Mouse (Mus musculus): Measurements from ENCODE around the gene Nlrc4. TPM values are rescaled to one million over a fixed set of nuclear protein-coding genes. Genes with fewer than 3 reads are reported as not detected.
A peak's percentile ranks its signal among the peaks of the same experiment; 100 is the strongest.

Gene Nlrc4
- polyA plus RNA-seq, 1 experiment from 2014 or later: 0.38 TPM

GRCm38 (mm10) chr17:74394855-74395254 lies 64.1 kb downstream of the Nlrc4 start:
- Histone ChIP-seq H3K4me1 (peaks cover 9% of the 10 kb centered on the region), H3K9me3 (no peaks in the 10 kb centered on the region), H3K4me2 (peak overlapping the region; percentile 68), H3K36me3 (no peaks in the 10 kb centered on the region), H3K27me3 (no peaks in the 10 kb centered on the region), H3K4me3 (peak overlapping the region; percentile 93), H3K9ac (peak overlapping the region; percentile 96), H3K27ac (peak overlapping the region; percentile 39; the same call in 1 of the 2 replicates)
- no peak for ATAC-seq (ENCODE audit: insufficient number of reproducible peaks, insufficient read depth, low FRiP score, low TSS enrichment, low read depth)
- WGBS: 31% methylated on average over 16 of the region's 16 CpGs

DNA sequence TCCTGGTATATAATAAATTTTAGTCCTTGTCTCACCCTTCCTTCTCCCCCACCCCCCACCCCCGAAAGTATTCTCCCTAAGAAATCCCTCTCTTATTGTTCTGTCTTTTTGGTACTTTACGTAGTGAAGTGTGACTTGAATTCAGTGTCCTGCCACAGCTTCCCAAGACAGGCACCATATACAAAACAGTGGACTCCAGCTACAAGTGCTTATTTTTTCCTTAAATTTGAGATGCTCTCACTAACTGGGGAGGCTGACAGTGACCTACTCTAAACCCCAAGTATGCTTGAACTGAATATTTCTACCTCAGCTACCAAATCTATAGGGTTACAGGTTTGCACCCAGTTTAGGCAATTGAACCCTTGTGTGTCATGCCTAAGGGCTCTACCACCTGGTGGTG lies 64.6 kb downstream of the Nlrc4 start:
- H3K36me3 ChIP-seq: no peaks in the 10 kb centered on the region
- no peak overlapping the region for H3K9ac ChIP-seq
- no peak overlapping the region for H3K27ac ChIP-seq
- no peak for ATAC-seq (ENCODE audit: insufficient number of reproducible peaks, insufficient read depth, low FRiP score, low TSS enrichment, low read depth)
- H3K4me2 ChIP-seq: peak overlapping the region; percentile 68
- H3K4me3 ChIP-seq: no peak overlapping the region
- 80% methylated on average over 2 of the region's 2 CpGs for WGBS
- H3K27me3 ChIP-seq: no peaks in the 10 kb centered on the region
- no peaks in the 10 kb centered on the region for H3K9me3 ChIP-seq
- peaks cover 9% of the 10 kb centered on the region for H3K4me1 ChIP-seq

DNA sequence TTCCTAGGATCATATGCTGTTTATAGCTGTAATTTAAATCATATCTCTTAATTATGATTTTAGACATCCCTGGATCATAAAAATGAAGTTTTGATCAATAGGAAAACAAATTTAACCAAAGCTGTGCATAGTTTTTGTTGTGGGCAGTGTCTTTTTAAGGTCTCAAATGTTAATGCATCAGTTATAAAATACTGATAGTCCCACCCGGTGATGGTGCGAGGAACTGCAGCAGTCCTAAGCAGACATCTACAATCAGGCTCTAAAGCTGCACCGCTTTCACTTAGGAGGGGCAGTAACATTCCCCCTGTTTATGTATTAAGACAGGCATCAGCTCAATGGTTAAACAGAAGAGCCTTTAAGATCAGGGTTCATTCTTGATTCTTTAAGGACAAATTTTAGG lies 69.1 kb downstream of the Nlrc4 start:
- no peaks in the 10 kb centered on the region for H3K4me1 ChIP-seq
- H3K9ac ChIP-seq: no peak overlapping the region
- WGBS: 82% methylated on average over 3 of the region's 3 CpGs
- H3K9me3 ChIP-seq: no peaks in the 10 kb centered on the region
- H3K27me3 ChIP-seq: no peaks in the 10 kb centered on the region
- no peak overlapping the region for H3K27ac ChIP-seq
- ATAC-seq (ENCODE audit: insufficient number of reproducible peaks, insufficient read depth, low FRiP score, low TSS enrichment, low read depth): no peak
- H3K4me2 ChIP-seq: no peak overlapping the region
- H3K36me3 ChIP-seq: peaks cover 36% of the 10 kb centered on the region
- H3K4me3 ChIP-seq: no peak overlapping the region

- H3K36me3 ChIP-seq: peaks cover 66% of the 10 kb centered on the region
- no peaks in the 10 kb centered on the region for H3K27me3 ChIP-seq
- H3K4me3 ChIP-seq: no peak overlapping the region
- no peak overlapping the region for H3K4me2 ChIP-seq
- no peak overlapping the region for H3K27ac ChIP-seq
- ATAC-seq (ENCODE audit: insufficient number of reproducible peaks, insufficient read depth, low FRiP score, low TSS enrichment, low read depth): no peak
- H3K9ac ChIP-seq: no peak overlapping the region
- H3K4me1 ChIP-seq: no peaks in the 10 kb centered on the region
- H3K9me3 ChIP-seq: no peaks in the 10 kb centered on the region
Observed at GRCm38 (mm10) chr17:74386657-74387056, 72.3 kb downstream of the Nlrc4 start.

DNA sequence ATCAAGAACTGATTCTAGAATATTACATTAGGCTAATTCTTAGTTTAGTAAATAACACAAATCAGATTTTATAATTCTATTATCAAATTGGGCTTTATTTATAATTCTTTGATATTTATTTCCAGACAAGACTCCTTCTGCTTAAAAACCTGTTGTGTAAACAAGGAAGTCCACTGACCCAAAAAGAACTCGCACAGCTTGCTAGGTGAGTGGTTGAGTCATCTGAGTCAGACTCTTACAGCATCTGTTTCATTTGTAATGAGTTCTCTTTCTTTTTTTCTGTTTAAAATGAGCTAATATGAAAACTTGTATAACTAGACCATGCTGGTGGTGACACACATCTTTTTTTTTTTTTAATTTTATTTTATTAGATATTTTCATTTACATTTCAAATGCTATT lies 82.0 kb downstream of the Nlrc4 start:
- no peaks in the 10 kb centered on the region for H3K4me1 ChIP-seq
- no peak overlapping the region for H3K9ac ChIP-seq
- WGBS: 92% methylated on average over 1 of the region's 1 CpGs
- no peak overlapping the region for H3K27ac ChIP-seq
- H3K27me3 ChIP-seq: no peaks in the 10 kb centered on the region
- H3K36me3 ChIP-seq: peaks cover 72% of the 10 kb centered on the region
- no peak overlapping the region for H3K4me2 ChIP-seq
- no peaks in the 10 kb centered on the region for H3K9me3 ChIP-seq
- H3K4me3 ChIP-seq: no peak overlapping the region
- ATAC-seq (ENCODE audit: insufficient number of reproducible peaks, insufficient read depth, low FRiP score, low TSS enrichment, low read depth): no peak

Other genes with a start within 250 kb of the Nlrc4 start
- gene Memo1, start 163.6 kb downstream of the Nlrc4 start, polyA plus RNA-seq (2015; fragmentation: Nextera tagmentation; extraction: Ambion mirVana): 80.3 and 85.8 TPM in 2 replicates
- gene Dpy30, start 135.2 kb downstream of the Nlrc4 start, polyA plus RNA-seq (2015; fragmentation: Nextera tagmentation; extraction: Ambion mirVana): 226 and 247 TPM in 2 replicates
- gene Spast, start 120.2 kb downstream of the Nlrc4 start, polyA plus RNA-seq (2015; fragmentation: Nextera tagmentation; extraction: Ambion mirVana): 15.6 and 20.3 TPM in 2 replicates
- gene Slc30a6, start 63.5 kb downstream of the Nlrc4 start, polyA plus RNA-seq (2015; fragmentation: Nextera tagmentation; extraction: Ambion mirVana): 38.4 and 42.8 TPM in 2 replicates
- gene Yipf4, start 30.4 kb upstream of the Nlrc4 start, polyA plus RNA-seq (2015; fragmentation: Nextera tagmentation; extraction: Ambion mirVana): 56.5 and 60.5 TPM in 2 replicates
- gene Birc6, start 69.2 kb upstream of the Nlrc4 start, polyA plus RNA-seq (2015; fragmentation: Nextera tagmentation; extraction: Ambion mirVana): 102 and 105 TPM in 2 replicates

Data from embryonic facial prominence, embryonic 13.5 days (tissue).